Mouse (Mus musculus) adrenal gland, postnatal 36 days (tissue): ENCODE measurements around the gene Samhd1. TPM values are rescaled to one million over a fixed set of nuclear protein-coding genes. Genes with fewer than 3 reads are reported as not detected.
A peak's percentile ranks its signal among the peaks of the same experiment; 100 is the strongest.
"Not testable (repeated sequence)": the region's sequence is repeated elsewhere in the genome, so short reads cannot be mapped to it uniquely, and the experiment has no call there.

Experiments used
- DNase-seq, 2 experiments: peaks; one replicate each; pipeline ENCODE4 v3.0.0; 2021; ENCODE audit warnings: mixed read lengths in 1 of 2
- long read RNA-seq, 2 experiments: library from polyadenylated mRNA; stranded (forward); transcript quantifications; one replicate each; pipeline ENCODE4 v2.0.0; 2021; ENCODE audit warnings: borderline sequencing depth in 2 of 2
- total RNA-seq, 2 experiments: library from RNA; stranded (reverse); gene quantifications; 2 replicates each; pipeline ENCODE4 v1.2.3; 2021

The Samhd1 gene
- 10 to 100 TPM; 22.5 to 25.4 TPM for total RNA-seq
- long read RNA-seq, experiment 1, transcript Samhd1-206 (17 exons, 2,036 nt), result major isoform, 8 of 13 reads
- long read RNA-seq, experiment 1, partial matches to known transcripts, result 1 of 13 reads
- long read RNA-seq, experiment 1, other reads (novel, unspliced or antisense), result 1 of 13 reads
- long read RNA-seq, experiment 2, partial matches to known transcripts, result 0 of 3 reads
- long read RNA-seq, experiment 2, other reads (novel, unspliced or antisense), result 1 of 3 reads

GRCm38 (mm10) chr2:157135014-157135413 is at the start of gene Samhd1:
Gene Samhd1, minus strand, starts transcription at chr2:157135265.
- peak; percentile 98 to 99 for DNase-seq

GRCm38 (mm10) chr2:157178167-157178566 is 43.1 kb upstream of the Samhd1 start:
- DNase-seq, result no peak

GRCm38 (mm10) chr2:157176248-157176647 is 41.2 kb upstream of the Samhd1 start:
- no peak for DNase-seq

- DNase-seq, result no peak
These were observed 39.4 kb upstream of the Samhd1 start for GRCm38 (mm10) chr2:157174416-157174815.

- no peak for DNase-seq
These were observed 38.5 kb upstream of the Samhd1 start for GRCm38 (mm10) chr2:157173555-157173954.

- DNase-seq, result no peak
These were observed 37.9 kb upstream of the Samhd1 start for GRCm38 (mm10) chr2:157172984-157173383.

- DNase-seq, result no peak
These were observed 35.6 kb upstream of the Samhd1 start for GRCm38 (mm10) chr2:157170626-157171025.

- no peak for DNase-seq
These were observed 35.1 kb upstream of the Samhd1 start for GRCm38 (mm10) chr2:157170166-157170565.

GRCm38 (mm10) chr2:157166371-157167080 is 31.5 kb upstream of the Samhd1 start:
- DNase-seq, result no peak

- DNase-seq, result not testable (repeated sequence)
These were observed 30.5 kb upstream of the Samhd1 start for GRCm38 (mm10) chr2:157165312-157166224.

- DNase-seq, result no peak
These were observed 29.0 kb upstream of the Samhd1 start for GRCm38 (mm10) chr2:157164101-157164500.

- no peak for DNase-seq
These were observed 21.0 kb upstream of the Samhd1 start for GRCm38 (mm10) chr2:157156079-157156478.

GRCm38 (mm10) chr2:157153235-157153634 is 18.2 kb upstream of the Samhd1 start:
- no peak for DNase-seq

- no peak for DNase-seq
These were observed 13.4 kb upstream of the Samhd1 start for GRCm38 (mm10) chr2:157148417-157148816.

- DNase-seq, result no peak
These were observed 12.4 kb upstream of the Samhd1 start for GRCm38 (mm10) chr2:157147397-157148020.

GRCm38 (mm10) chr2:157145173-157145572 is 10.1 kb upstream of the Samhd1 start:
- DNase-seq, result no peak

- no peak for DNase-seq
These were observed 9.1 kb upstream of the Samhd1 start for GRCm38 (mm10) chr2:157144132-157144531.

- DNase-seq, result no peak
These were observed 6.9 kb upstream of the Samhd1 start for GRCm38 (mm10) chr2:157141962-157142361.

- no peak for DNase-seq
These were observed 4.3 kb upstream of the Samhd1 start for GRCm38 (mm10) chr2:157139251-157139802.

GRCm38 (mm10) chr2:157138808-157139207 is 3.7 kb upstream of the Samhd1 start:
- no peak for DNase-seq

GRCm38 (mm10) chr2:157137959-157138731 is 3.1 kb upstream of the Samhd1 start:
- no peak for DNase-seq
